Mouse (Mus musculus): Measurements from ENCODE around the gene Tmem45a.
"Not testable (repeated sequence)": the region's sequence is repeated elsewhere in the genome, so short reads cannot be mapped to it uniquely, and the experiment has no call there.

Tmem45a gene

GRCm38 (mm10) chr16:56885824-56886615, at the start of gene Tmem45a:
Tmem45a (minus strand) TSS chr16:56886166.
- DNase-seq (ENCODE audit: low spot score), result peak; percentile 78

- no peak for DNase-seq (ENCODE audit: low spot score)
Measured at GRCm38 (mm10) chr16:56928023-56928422, 42.1 kb upstream of the Tmem45a start, which contains the start of gene Lnp1. Lnp1 (minus strand) TSS chr16:56928061.

GRCm38 (mm10) chr16:56920102-56920657, 34.2 kb upstream of the Tmem45a start:
- DNase-seq (ENCODE audit: low spot score), result peak; percentile 39

GRCm38 (mm10) chr16:56917230-56917629, 31.3 kb upstream of the Tmem45a start:
- DNase-seq (ENCODE audit: low spot score), result no peak

GRCm38 (mm10) chr16:56908986-56909385, 23.0 kb upstream of the Tmem45a start:
- DNase-seq (ENCODE audit: low spot score), result peak; percentile 2

GRCm38 (mm10) chr16:56902206-56902605, 16.2 kb upstream of the Tmem45a start:
- DNase-seq (ENCODE audit: low spot score), result not testable (repeated sequence)

GRCm38 (mm10) chr16:56891583-56891982, 5.6 kb upstream of the Tmem45a start:
- DNase-seq (ENCODE audit: low spot score), result no peak

- no peak for DNase-seq (ENCODE audit: low spot score)
Measured at GRCm38 (mm10) chr16:56886616-56887116, 700 bp upstream of the Tmem45a start.

- DNase-seq (ENCODE audit: low spot score), result no peak
Measured at GRCm38 (mm10) chr16:56884811-56885210, 1.2 kb downstream of the Tmem45a start.

- DNase-seq (ENCODE audit: low spot score), result no peak
Measured at GRCm38 (mm10) chr16:56873410-56873809, 12.6 kb downstream of the Tmem45a start.

GRCm38 (mm10) chr16:56870458-56870857, 15.5 kb downstream of the Tmem45a start:
- DNase-seq (ENCODE audit: low spot score), result no peak

- no peak for DNase-seq (ENCODE audit: low spot score)
Measured at GRCm38 (mm10) chr16:56868361-56868760, 17.6 kb downstream of the Tmem45a start.

- no peak for DNase-seq (ENCODE audit: low spot score)
Measured at GRCm38 (mm10) chr16:56867591-56867990, 18.4 kb downstream of the Tmem45a start.

GRCm38 (mm10) chr16:56852841-56853587, 33.0 kb downstream of the Tmem45a start:
- peak; percentile 18 for DNase-seq (ENCODE audit: low spot score)

GRCm38 (mm10) chr16:56842988-56843387, 43.0 kb downstream of the Tmem45a start:
- no peak for DNase-seq (ENCODE audit: low spot score)

GRCm38 (mm10) chr16:56833312-56833711, 52.7 kb downstream of the Tmem45a start:
- DNase-seq (ENCODE audit: low spot score), result no peak

GRCm38 (mm10) chr16:56831986-56832385, 54.0 kb downstream of the Tmem45a start:
- no peak for DNase-seq (ENCODE audit: low spot score)

- DNase-seq (ENCODE audit: low spot score), result no peak
Measured at GRCm38 (mm10) chr16:56801370-56802109, 84.4 kb downstream of the Tmem45a start.

GRCm38 (mm10) chr16:56800946-56801345, 85.0 kb downstream of the Tmem45a start:
- no peak for DNase-seq (ENCODE audit: low spot score)

GRCm38 (mm10) chr16:56800469-56800868, 85.5 kb downstream of the Tmem45a start:
- DNase-seq (ENCODE audit: low spot score), result peak; percentile 14

- DNase-seq (ENCODE audit: low spot score), result no peak
Measured at GRCm38 (mm10) chr16:56799541-56800029, 86.4 kb downstream of the Tmem45a start.

GRCm38 (mm10) chr16:56798873-56799272, 87.1 kb downstream of the Tmem45a start:
- no peak for DNase-seq (ENCODE audit: low spot score)
